Mouse (Mus musculus) forebrain, embryonic 12.5 days (tissue): Measurements from ENCODE around the gene Taf12. TPM values are rescaled to one million over a fixed set of nuclear protein-coding genes. Genes with fewer than 3 reads are reported as not detected.
A peak's percentile ranks its signal among the peaks of the same experiment; 100 is the strongest.

Experiments used
- ATAC-seq: fragments of 200-750 bp; cut with Nextera tagmentation; 2 replicates; pipeline ENCODE4 v1.8.0; 2017; ENCODE audit warnings: moderate TSS enrichment; ENCODE audit not compliant: low FRiP score
- H3K27ac ChIP-seq: fragments of 300-500 bp; sonication (generic); 2 replicates; pipeline ENCODE4 v1.5.1; 2016; ENCODE audit warnings: mild to moderate bottlenecking
- H3K27me3 ChIP-seq: fragments of 300-500 bp; sonication (generic); 2 replicates; pipeline ENCODE4 v1.6.1; 2016; ENCODE audit warnings: mild to moderate bottlenecking
- H3K36me3 ChIP-seq: fragments of 300-500 bp; sonication (generic); replicated peaks from 2 replicates; pipeline ENCODE4 v1.6.1; 2016; ENCODE audit warnings: mild to moderate bottlenecking
- H3K4me1 ChIP-seq: fragments of 300-500 bp; sonication (generic); 2 replicates; pipeline ENCODE4 v1.6.1; 2016
- H3K4me2 ChIP-seq: fragments of 300-500 bp; sonication (generic); 2 replicates; pipeline ENCODE4 v1.6.1; 2016; ENCODE audit warnings: mild to moderate bottlenecking, moderate library complexity
- H3K4me3 ChIP-seq: fragments of 300-500 bp; sonication (generic); replicated peaks from 2 replicates; pipeline ENCODE4 v1.5.1; 2016; ENCODE audit warnings: mild to moderate bottlenecking
- H3K9ac ChIP-seq: fragments of 300-500 bp; sonication (generic); 2 replicates; pipeline ENCODE4 v1.6.1; 2016; ENCODE audit warnings: mild to moderate bottlenecking
- H3K9me3 ChIP-seq: fragments of 300-500 bp; sonication (generic); 2 replicates; pipeline ENCODE4 v1.6.1; 2016
- WGBS: fragments of 180-500 bp; shearing (Covaris S2); methylation state at CpG from one replicate; pipeline ENCODE4 v1.1.7; 2016; 5-methylcytosine and 5-hydroxymethylcytosine counted together
- polyA plus RNA-seq: library from polyadenylated mRNA; unstranded; fragments of >200 nt; fragmentation: Nextera tagmentation; extraction: Ambion mirVana; gene quantifications from 2 replicates; pipeline ENCODE4 v1.2.1, GENCODE M21; 2016

Taf12 gene
- polyA plus RNA-seq, 1 experiment from 2014 or later, result 61.0 TPM

GRCm38 (mm10) chr4:132306004-132306403 lies 31.8 kb downstream of the Taf12 start:
- Histone ChIP-seq H3K4me2 (no peak overlapping the region), H3K36me3 (peaks cover 13% of the 10 kb centered on the region), H3K9me3 (no peaks in the 10 kb centered on the region), H3K4me1 (peaks cover 23% of the 10 kb centered on the region), H3K9ac (no peak overlapping the region), H3K27me3 (no peaks in the 10 kb centered on the region), H3K27ac (no peak overlapping the region), H3K4me3 (no peak overlapping the region)
- no peak for ATAC-seq
- 82% methylated on average over 6 of the region's 6 CpGs for WGBS

GRCm38 (mm10) chr4:132308437-132309139 lies 34.4 kb downstream of the Taf12 start:
- Histone ChIP-seq H3K27me3 (no peaks in the 10 kb centered on the region), H3K4me3 (peak overlapping the region; percentile 71), H3K4me1 (peaks cover 15% of the 10 kb centered on the region), H3K36me3 (peaks cover 36% of the 10 kb centered on the region), H3K27ac (peak overlapping the region; percentile 85), H3K9me3 (no peaks in the 10 kb centered on the region), H3K9ac (peak overlapping the region; percentile 85), H3K4me2 (peak overlapping the region; percentile 86)
- 1% methylated on average over 41 of the region's 41 CpGs for WGBS
- ATAC-seq, result peak; percentile 95

DNA sequence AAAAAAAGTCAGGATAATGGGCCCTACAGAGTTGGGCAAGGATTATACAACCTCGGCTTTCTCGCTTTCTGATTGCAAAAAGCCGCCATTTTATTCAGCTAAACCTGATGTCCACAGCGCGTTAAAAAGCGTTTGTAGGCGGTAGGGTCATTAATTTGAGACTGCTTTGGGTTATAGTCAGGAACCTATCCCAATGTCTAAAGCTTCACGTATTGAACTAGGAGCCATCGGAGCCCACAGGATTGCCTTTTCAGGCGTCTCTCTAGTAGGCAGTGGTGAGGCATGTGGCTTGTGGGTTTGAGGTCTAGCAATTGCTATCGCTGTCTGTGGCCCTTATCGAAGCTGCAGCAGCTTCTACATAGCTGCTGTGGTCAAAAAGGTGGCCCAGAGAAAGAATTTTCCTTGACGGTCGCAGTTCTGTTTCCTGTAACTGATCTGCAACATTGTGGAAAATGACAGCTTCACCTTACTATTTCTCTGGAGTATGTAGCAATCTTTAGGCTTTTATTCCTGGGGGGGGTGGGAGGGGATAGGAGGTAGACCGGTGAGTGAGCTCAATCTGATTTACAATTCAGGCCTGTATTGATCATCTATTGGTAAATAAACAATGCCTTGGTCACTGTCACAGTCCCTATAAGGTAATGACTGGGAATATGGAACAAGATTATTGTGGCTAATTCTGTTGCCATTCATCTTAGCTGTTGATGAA lies 35.1 kb downstream of the Taf12 start:
- peaks cover 15% of the 10 kb centered on the region for H3K4me1 ChIP-seq
- H3K4me2 ChIP-seq, result peak overlapping the region; percentile 86
- H3K4me3 ChIP-seq, result peak overlapping the region; percentile 71
- peak overlapping the region; percentile 85 for H3K9ac ChIP-seq
- peak overlapping the region; percentile 85 for H3K27ac ChIP-seq
- no peaks in the 10 kb centered on the region for H3K27me3 ChIP-seq
- WGBS, result under 1% methylated on average over 15 of the region's 15 CpGs
- ATAC-seq, result no peak
- peaks cover 43% of the 10 kb centered on the region for H3K36me3 ChIP-seq
- H3K9me3 ChIP-seq, result no peaks in the 10 kb centered on the region

- Histone ChIP-seq H3K9me3 (no peaks in the 10 kb centered on the region), H3K4me1 (peaks cover 15% of the 10 kb centered on the region), H3K4me2 (peak overlapping the region; percentile 86), H3K9ac (peak overlapping the region; percentile 85), H3K27me3 (no peaks in the 10 kb centered on the region), H3K27ac (peak overlapping the region; percentile 85), H3K36me3 (peaks cover 44% of the 10 kb centered on the region), H3K4me3 (peak overlapping the region; percentile 71)
- ATAC-seq, result peak; percentile 35; the same call in 1 of the 2 replicates
- 28% methylated on average over 10 of the region's 10 CpGs for WGBS
Observed at GRCm38 (mm10) chr4:132309849-132310472, 35.8 kb downstream of the Taf12 start.

DNA sequence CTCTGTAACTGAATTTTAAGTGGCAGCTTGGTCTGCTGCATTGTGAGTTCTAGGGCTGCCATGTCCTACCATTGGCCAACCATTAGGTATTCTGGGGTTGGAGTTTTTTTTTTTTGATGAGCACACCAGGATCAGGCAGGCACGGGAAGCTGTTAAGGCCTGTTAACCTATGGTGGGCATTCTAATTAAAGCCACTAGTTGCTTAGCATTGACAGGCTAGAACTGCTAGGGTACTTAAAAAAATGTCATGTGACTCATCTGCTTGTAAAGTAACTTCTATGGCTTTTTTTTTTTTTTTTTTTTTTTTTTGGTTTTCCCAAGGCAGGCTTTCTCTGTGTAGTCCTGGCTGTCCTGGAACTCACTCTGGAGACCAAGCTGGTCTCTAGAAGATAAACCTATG lies 37.0 kb downstream of the Taf12 start:
- WGBS, result 31% methylated on average over 1 of the region's 1 CpGs
- peaks cover 15% of the 10 kb centered on the region for H3K4me1 ChIP-seq
- H3K9ac ChIP-seq, result no peak overlapping the region
- H3K36me3 ChIP-seq, result peaks cover 50% of the 10 kb centered on the region
- no peaks in the 10 kb centered on the region for H3K27me3 ChIP-seq
- no peaks in the 10 kb centered on the region for H3K9me3 ChIP-seq
- no peak for ATAC-seq
- H3K27ac ChIP-seq, result no peak overlapping the region
- H3K4me2 ChIP-seq, result no peak overlapping the region
- H3K4me3 ChIP-seq, result no peak overlapping the region

DNA sequence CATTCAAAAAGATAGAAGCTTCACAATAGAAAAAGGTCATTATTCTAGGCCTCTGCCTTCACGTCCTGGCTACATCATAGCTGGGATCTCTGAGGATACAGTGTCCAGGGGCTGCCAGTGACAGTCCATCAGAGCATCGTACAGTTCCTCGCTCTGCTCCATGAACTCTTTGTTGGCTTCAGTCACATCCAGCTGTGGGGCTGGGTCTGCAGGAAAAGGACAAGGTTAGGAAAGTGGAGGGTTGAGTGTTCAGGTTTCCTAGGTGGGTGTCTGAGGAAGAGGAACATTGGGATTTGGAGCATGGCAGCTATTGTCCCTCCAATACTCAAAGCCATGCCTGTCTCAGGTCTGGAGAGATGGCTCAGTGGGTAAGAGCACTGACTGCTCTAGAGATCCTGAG lies 37.6 kb downstream of the Taf12 start:
- Histone ChIP-seq H3K4me1 (peaks cover 17% of the 10 kb centered on the region), H3K4me3 (no peak overlapping the region), H3K27ac (no peak overlapping the region), H3K9me3 (no peaks in the 10 kb centered on the region), H3K36me3 (peaks cover 56% of the 10 kb centered on the region), H3K27me3 (no peaks in the 10 kb centered on the region), H3K4me2 (no peak overlapping the region), H3K9ac (no peak overlapping the region)
- no peak for ATAC-seq
- 46% methylated on average over 3 of the region's 3 CpGs for WGBS

DNA sequence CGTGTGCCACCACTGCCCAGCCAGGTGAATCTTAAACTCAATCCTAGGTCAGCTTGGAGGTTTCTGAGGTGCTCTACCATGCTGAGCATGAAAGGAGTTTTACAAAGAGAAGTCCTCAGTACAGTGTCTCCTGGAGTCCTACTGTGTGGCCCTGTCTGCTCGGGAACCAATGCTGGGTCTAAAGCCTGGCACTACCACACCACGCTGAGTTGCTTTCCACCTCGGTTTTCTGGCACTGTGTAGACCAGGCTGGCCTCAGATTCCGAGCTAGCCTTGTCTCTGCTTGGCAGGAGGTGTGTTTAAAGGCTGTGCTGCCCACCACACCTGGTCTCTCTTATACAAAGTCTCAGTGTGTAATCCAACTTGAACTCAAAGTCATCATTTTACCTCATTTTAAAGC lies 38.5 kb downstream of the Taf12 start:
- no peak for ATAC-seq
- Histone ChIP-seq H3K27ac (no peak overlapping the region), H3K36me3 (peaks cover 64% of the 10 kb centered on the region), H3K4me3 (no peak overlapping the region), H3K9me3 (no peaks in the 10 kb centered on the region), H3K9ac (no peak overlapping the region), H3K4me1 (peaks cover 17% of the 10 kb centered on the region), H3K4me2 (no peak overlapping the region), H3K27me3 (no peaks in the 10 kb centered on the region)
- WGBS, result 88% methylated on average over 5 of the region's 5 CpGs

- H3K27me3 ChIP-seq, result no peaks in the 10 kb centered on the region
- peaks cover 78% of the 10 kb centered on the region for H3K36me3 ChIP-seq
- no peak overlapping the region for H3K27ac ChIP-seq
- H3K4me2 ChIP-seq, result no peak overlapping the region
- 0 out of 2 replicates have a peak, but pooled peaks cover 2% of the 10 kb centered on the region for H3K4me1 ChIP-seq
- 88% methylated on average over 8 of the region's 8 CpGs for WGBS
- no peak overlapping the region for H3K9ac ChIP-seq
- no peaks in the 10 kb centered on the region for H3K9me3 ChIP-seq
- no peak overlapping the region for H3K4me3 ChIP-seq
- ATAC-seq, result no peak
Observed at GRCm38 (mm10) chr4:132315711-132316110, 41.5 kb downstream of the Taf12 start.

- no peak overlapping the region for H3K4me3 ChIP-seq
- no peak overlapping the region for H3K27ac ChIP-seq
- no peak overlapping the region for H3K4me2 ChIP-seq
- H3K36me3 ChIP-seq, result peaks cover 36% of the 10 kb centered on the region
- H3K27me3 ChIP-seq, result no peaks in the 10 kb centered on the region
- WGBS, result 78% methylated on average over 5 of the region's 5 CpGs
- no peak overlapping the region for H3K9ac ChIP-seq
- no peak for ATAC-seq
- no peaks in the 10 kb centered on the region for H3K9me3 ChIP-seq
- peaks cover 11% of the 10 kb centered on the region for H3K4me1 ChIP-seq
Observed at GRCm38 (mm10) chr4:132326481-132326880, 52.3 kb downstream of the Taf12 start.

DNA sequence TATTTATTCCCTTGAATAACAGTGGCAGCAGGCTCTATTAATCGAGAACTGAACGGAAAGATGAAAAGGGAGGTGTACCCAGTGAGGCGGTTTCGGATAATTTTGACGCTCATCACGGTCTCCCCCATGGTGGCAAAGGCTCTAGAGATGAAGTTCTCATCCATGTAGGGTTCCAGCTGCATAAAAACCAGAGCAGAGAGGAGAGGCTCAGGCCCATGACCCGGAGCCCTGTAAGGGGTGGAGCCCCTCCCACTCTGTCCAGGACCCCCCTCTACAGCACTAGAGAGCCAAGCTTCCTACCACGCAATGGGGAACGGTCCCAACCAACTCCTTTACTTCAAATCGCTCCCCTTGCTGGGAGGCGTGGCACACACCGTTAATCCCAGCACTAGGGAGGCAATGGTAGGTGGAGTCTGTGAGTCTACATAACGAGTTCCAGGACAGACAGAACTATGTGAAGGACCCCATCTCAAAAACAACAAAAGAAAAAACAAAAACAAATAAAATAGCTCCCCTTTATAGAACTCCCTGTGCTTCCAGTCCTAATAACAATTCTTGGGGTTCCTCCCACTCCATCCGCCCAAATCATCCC lies 54.3 kb downstream of the Taf12 start:
- Histone ChIP-seq H3K27me3 (no peaks in the 10 kb centered on the region), H3K4me2 (peak overlapping the region; percentile 76), H3K4me1 (peaks cover 11% of the 10 kb centered on the region), H3K36me3 (peaks cover 46% of the 10 kb centered on the region), H3K4me3 (peak overlapping the region; percentile 75), H3K27ac (peak overlapping the region; percentile 85; the same call in 1 of the 2 replicates), H3K9ac (peak overlapping the region; percentile 87), H3K9me3 (no peaks in the 10 kb centered on the region)
- WGBS, result 41% methylated on average over 14 of the region's 14 CpGs
- ATAC-seq, result no peak

GRCm38 (mm10) chr4:132329115-132329834 lies 55.1 kb downstream of the Taf12 start, which contains the start of gene Trnau1ap:
Trnau1ap (minus strand) TSS chr4:132329538.
- Histone ChIP-seq H3K27ac (peak within 1 kb of the TSS; percentile 85), H3K9ac (peak within 1 kb of the TSS; percentile 87), H3K9me3 (no peaks in the 10 kb centered on the region), H3K4me3 (peak within 1 kb of the TSS; percentile 75), H3K4me1 (peaks cover 11% of the 10 kb centered on the region), H3K27me3 (no peaks in the 10 kb centered on the region), H3K36me3 (peaks cover 46% of the 10 kb centered on the region), H3K4me2 (peak within 1 kb of the TSS; percentile 76)
- ATAC-seq, result peak; percentile 98
- under 1% methylated on average over 52 of the region's 52 CpGs for WGBS
